Mouse (Mus musculus): ENCODE data around the gene Znrf1. TPM values are rescaled to one million over a fixed set of nuclear protein-coding genes. Genes with fewer than 3 reads are reported as not detected.
A peak's percentile ranks its signal among the peaks of the same experiment; 100 is the strongest.
"Not testable (repeated sequence)": the region's sequence is repeated elsewhere in the genome, so short reads cannot be mapped to it uniquely, and the experiment has no call there.

Gene Znrf1
- 21.9 and 31.0 TPM in 2 replicates for polyA plus RNA-seq (2015; fragmentation: Nextera tagmentation; extraction: Ambion mirVana)

- Histone ChIP-seq H3K4me3 (peak within 1 kb of the TSS; percentile 87), H3K9me3 (replicated peaks) (no peaks in the 10 kb centered on the region), H3K9ac (peak within 1 kb of the TSS; percentile 95), H3K27ac (peak within 1 kb of the TSS; percentile 94), H3K4me2 (peak within 1 kb of the TSS; percentile 87), H3K4me1 (replicated peaks) (peaks cover 33% of the 10 kb centered on the region), H3K27me3 (no peaks in the 10 kb centered on the region), H3K36me3 (no peaks in the 10 kb centered on the region)
- under 1% methylated on average over 82 of the region's 100 CpGs for WGBS
- ATAC-seq (replicated peaks; ENCODE audit: insufficient number of reproducible peaks, insufficient read depth, low FRiP score, low read depth): peak; percentile 89
Measured at GRCm38 (mm10) chr8:111536031-111536977, at the start of gene Znrf1. Znrf1 (plus strand) TSS chr8:111536097.

- Histone ChIP-seq H3K9ac (no peak overlapping the region), H3K4me3 (no peak overlapping the region), H3K27me3 (no peaks in the 10 kb centered on the region), H3K9me3 (replicated peaks) (no peaks in the 10 kb centered on the region), H3K4me1 (replicated peaks) (0 out of 2 replicates have a peak, but pooled peaks cover 3% of the 10 kb centered on the region), H3K27ac (no peak overlapping the region), H3K36me3 (peaks cover 9% of the 10 kb centered on the region; the same call in 1 of the 2 replicates), H3K4me2 (no peak overlapping the region)
- 0 out of 2 replicates have a peak, but pooled peaks have one; percentile 18 for ATAC-seq (replicated peaks; ENCODE audit: insufficient number of reproducible peaks, insufficient read depth, low FRiP score, low read depth)
- 74% methylated on average over 10 of the region's 10 CpGs for WGBS
Measured at GRCm38 (mm10) chr8:111490034-111490591, 45.8 kb upstream of the Znrf1 start.

- no peak overlapping the region for H3K27ac ChIP-seq
- no peak overlapping the region for H3K4me3 ChIP-seq
- no peak overlapping the region for H3K4me2 ChIP-seq
- no peaks in the 10 kb centered on the region for H3K27me3 ChIP-seq
- WGBS: 55% methylated on average over 7 of the region's 7 CpGs
- H3K36me3 ChIP-seq: 0 out of 2 replicates have a peak, but pooled peaks cover 8% of the 10 kb centered on the region
- no peak for ATAC-seq (replicated peaks; ENCODE audit: insufficient number of reproducible peaks, insufficient read depth, low FRiP score, low read depth)
- H3K4me1 ChIP-seq (replicated peaks): 0 out of 2 replicates have a peak, but pooled peaks cover 3% of the 10 kb centered on the region
- no peak overlapping the region for H3K9ac ChIP-seq
- H3K9me3 ChIP-seq (replicated peaks): no peaks in the 10 kb centered on the region
Measured at GRCm38 (mm10) chr8:111491191-111491590, 44.7 kb upstream of the Znrf1 start.

GRCm38 (mm10) chr8:111492508-111492907, 43.4 kb upstream of the Znrf1 start:
- no peak for ATAC-seq (replicated peaks; ENCODE audit: insufficient number of reproducible peaks, insufficient read depth, low FRiP score, low read depth)
- Histone ChIP-seq H3K9me3 (replicated peaks) (no peaks in the 10 kb centered on the region), H3K27ac (no peak overlapping the region), H3K9ac (no peak overlapping the region), H3K4me1 (replicated peaks) (0 out of 2 replicates have a peak, but pooled peaks cover 3% of the 10 kb centered on the region), H3K4me2 (no peak overlapping the region), H3K27me3 (no peaks in the 10 kb centered on the region), H3K36me3 (peaks cover 9% of the 10 kb centered on the region; the same call in 1 of the 2 replicates), H3K4me3 (no peak overlapping the region)
- 84% methylated on average over 9 of the region's 9 CpGs for WGBS

- ATAC-seq (replicated peaks; ENCODE audit: insufficient number of reproducible peaks, insufficient read depth, low FRiP score, low read depth): no peak
- no peak overlapping the region for H3K4me3 ChIP-seq
- H3K36me3 ChIP-seq: peaks cover 9% of the 10 kb centered on the region; the same call in 1 of the 2 replicates
- H3K4me1 ChIP-seq (replicated peaks): 0 out of 2 replicates have a peak, but pooled peaks cover 3% of the 10 kb centered on the region
- H3K9ac ChIP-seq: no peak overlapping the region
- H3K4me2 ChIP-seq: no peak overlapping the region
- no peaks in the 10 kb centered on the region for H3K9me3 ChIP-seq (replicated peaks)
- H3K27ac ChIP-seq: no peak overlapping the region
- 92% methylated on average over 3 of the region's 3 CpGs for WGBS
- H3K27me3 ChIP-seq: no peaks in the 10 kb centered on the region
Measured at GRCm38 (mm10) chr8:111493176-111493575, 42.7 kb upstream of the Znrf1 start.

GRCm38 (mm10) chr8:111496326-111496725, 39.6 kb upstream of the Znrf1 start:
- ATAC-seq (replicated peaks; ENCODE audit: insufficient number of reproducible peaks, insufficient read depth, low FRiP score, low read depth): no peak; the same call in 1 of the 2 replicates

GRCm38 (mm10) chr8:111498249-111498648, 37.6 kb upstream of the Znrf1 start:
- H3K36me3 ChIP-seq: peaks cover 14% of the 10 kb centered on the region; the same call in 1 of the 2 replicates
- not testable (repeated sequence) for H3K4me3 ChIP-seq; H3K4me2 ChIP-seq; H3K9me3 ChIP-seq (replicated peaks); ATAC-seq (replicated peaks; ENCODE audit: insufficient number of reproducible peaks, insufficient read depth, low FRiP score, low read depth); H3K27ac ChIP-seq; H3K9ac ChIP-seq; H3K27me3 ChIP-seq
- WGBS: 71% methylated on average over 6 of the region's 6 CpGs
- peaks cover 12% of the 10 kb centered on the region for H3K4me1 ChIP-seq (replicated peaks)

More at GRCm38 (mm10) chr8:111496326-111496725, 39.6 kb upstream of the Znrf1 start:
- H3K36me3 ChIP-seq: peaks cover 17% of the 10 kb centered on the region; the same call in 1 of the 2 replicates
- H3K4me3 ChIP-seq: no peak overlapping the region
- no peak overlapping the region for H3K9ac ChIP-seq
- H3K27ac ChIP-seq: peak overlapping the region; percentile 21; the same call in 1 of the 2 replicates
- H3K27me3 ChIP-seq: no peaks in the 10 kb centered on the region
- H3K9me3 ChIP-seq (replicated peaks): no peaks in the 10 kb centered on the region
- no peaks in the 10 kb centered on the region for H3K4me1 ChIP-seq (replicated peaks)
- WGBS: 71% methylated on average over 7 of the region's 7 CpGs
- no peak overlapping the region for H3K4me2 ChIP-seq

- Histone ChIP-seq H3K9me3 (replicated peaks) (no peaks in the 10 kb centered on the region), H3K4me2 (0 out of 2 replicates have a peak overlapping the region, but pooled peaks have one; percentile 6), H3K27ac (no peak overlapping the region), H3K36me3 (peaks cover 8% of the 10 kb centered on the region; the same call in 1 of the 2 replicates), H3K27me3 (no peaks in the 10 kb centered on the region), H3K4me1 (replicated peaks) (peaks cover 12% of the 10 kb centered on the region), H3K4me3 (no peak overlapping the region), H3K9ac (no peak overlapping the region)
- WGBS: 32% methylated on average over 11 of the region's 11 CpGs
- ATAC-seq (replicated peaks; ENCODE audit: insufficient number of reproducible peaks, insufficient read depth, low FRiP score, low read depth): no peak
Measured at GRCm38 (mm10) chr8:111501724-111502464, 34.0 kb upstream of the Znrf1 start.

- Histone ChIP-seq H3K4me1 (replicated peaks) (peaks cover 36% of the 10 kb centered on the region), H3K9me3 (replicated peaks) (no peaks in the 10 kb centered on the region), H3K27me3 (no peaks in the 10 kb centered on the region), H3K9ac (no peak overlapping the region), H3K4me2 (no peak overlapping the region), H3K4me3 (no peak overlapping the region), H3K36me3 (no peaks in the 10 kb centered on the region), H3K27ac (peak overlapping the region; percentile 68)
- no peak; the same call in 1 of the 2 replicates for ATAC-seq (replicated peaks; ENCODE audit: insufficient number of reproducible peaks, insufficient read depth, low FRiP score, low read depth)
- 15% methylated on average over 2 of the region's 2 CpGs for WGBS
Measured at GRCm38 (mm10) chr8:111508566-111508965, 27.3 kb upstream of the Znrf1 start.

GRCm38 (mm10) chr8:111509278-111509677, 26.6 kb upstream of the Znrf1 start:
- Histone ChIP-seq H3K4me3 (no peak overlapping the region), H3K4me2 (no peak overlapping the region), H3K9me3 (replicated peaks) (no peaks in the 10 kb centered on the region), H3K9ac (no peak overlapping the region), H3K27me3 (no peaks in the 10 kb centered on the region), H3K27ac (peak overlapping the region; percentile 68), H3K36me3 (no peaks in the 10 kb centered on the region), H3K4me1 (replicated peaks) (peaks cover 36% of the 10 kb centered on the region)
- 50% methylated on average over 11 of the region's 11 CpGs for WGBS
- ATAC-seq (replicated peaks; ENCODE audit: insufficient number of reproducible peaks, insufficient read depth, low FRiP score, low read depth): no peak
